Mouse (Mus musculus): ENCODE results near the gene Cers2. TPM values are rescaled to one million over a fixed set of nuclear protein-coding genes. Genes with fewer than 3 reads are reported as not detected.
A peak's percentile ranks its signal among the peaks of the same experiment; 100 is the strongest.

The Cers2 gene
- total and polyA plus RNA-seq, 2 experiments from 2014 or later: 58.5 to 82.5 TPM

DNA sequence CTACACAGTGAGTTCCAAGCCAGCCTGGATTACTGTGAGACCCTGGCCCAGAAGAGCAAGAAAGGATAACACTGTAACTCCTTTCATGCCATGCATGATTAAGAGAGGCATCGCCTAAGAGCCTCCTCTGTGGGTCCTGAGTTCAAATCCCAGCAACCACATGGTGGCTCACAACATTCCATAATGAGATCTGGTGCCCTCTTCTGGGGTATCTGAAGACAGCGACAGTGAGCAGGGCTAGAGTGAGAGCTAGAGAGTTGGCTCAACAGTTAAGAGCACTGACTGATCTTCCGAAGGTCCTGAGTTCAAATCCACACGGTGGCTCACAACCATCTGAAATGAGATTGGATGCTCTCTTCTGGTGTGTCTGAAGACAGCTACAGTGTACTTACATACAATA lies 40.1 kb upstream of the Cers2 start:
- Histone ChIP-seq H3K36me3 (ENCODE audit: insufficient read depth, low read length) (0 out of 2 replicates have a peak, but pooled peaks cover 4% of the 10 kb centered on the region), H3K4me2 (ENCODE audit: low read depth, low read length, poor library complexity, severe bottlenecking) (no peak overlapping the region), H3K27me3 (ENCODE audit: insufficient read depth, low read length) (no peaks in the 10 kb centered on the region), H3K4me3 (ENCODE audit: low read depth, low read length) (no peak overlapping the region), H3K27ac (ENCODE audit: low read depth, low read length) (no peak overlapping the region), H3K9me3 (ENCODE audit: low read length) (no peaks in the 10 kb centered on the region), H3K4me1 (ENCODE audit: insufficient read depth, low read length) (no peaks in the 10 kb centered on the region), H3K9ac (replicated peaks; ENCODE audit: low read length, poor library complexity, severe bottlenecking) (no peak overlapping the region)
- no peak for TF ChIP-seq CTCF (IDR thresholded peaks at IDR 0.05)
- ATAC-seq (ENCODE audit: low FRiP score) (no peak), DNase-seq (ENCODE audit: low spot score) (no peak)
- WGBS: 92% methylated on average over 4 of the region's 4 CpGs

DNA sequence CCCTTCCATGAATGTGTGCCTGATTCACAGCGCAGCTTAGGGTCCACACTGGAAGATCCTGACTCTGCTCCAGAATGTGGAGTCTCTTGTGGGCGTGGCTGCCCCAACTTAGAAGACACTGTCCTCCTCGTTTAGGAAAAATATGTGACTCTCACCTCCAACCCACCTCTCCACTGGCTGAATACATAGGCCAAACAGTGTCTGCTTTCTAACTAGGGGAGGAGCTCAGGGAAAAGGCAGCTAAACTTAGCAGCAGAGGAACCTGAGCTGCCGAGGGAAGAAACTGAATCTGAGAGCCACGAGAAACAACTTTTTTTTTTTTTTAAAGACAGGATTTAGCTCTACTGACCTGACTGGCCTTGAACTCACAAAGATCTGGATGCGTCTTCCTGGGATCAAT lies 39.4 kb upstream of the Cers2 start:
- WGBS: 86% methylated on average over 6 of the region's 6 CpGs
- H3K9me3 ChIP-seq (ENCODE audit: low read length): no peaks in the 10 kb centered on the region
- DNase-seq (ENCODE audit: low spot score): no peak
- H3K4me2 ChIP-seq (ENCODE audit: low read depth, low read length, poor library complexity, severe bottlenecking): no peak overlapping the region
- H3K27ac ChIP-seq (ENCODE audit: low read depth, low read length): no peak overlapping the region
- ATAC-seq (ENCODE audit: low FRiP score): no peak
- H3K36me3 ChIP-seq (ENCODE audit: insufficient read depth, low read length): no peaks in the 10 kb centered on the region
- no peak for TF ChIP-seq CTCF (IDR thresholded peaks at IDR 0.05)
- no peak overlapping the region for H3K4me3 ChIP-seq (ENCODE audit: low read depth, low read length)
- H3K4me1 ChIP-seq (ENCODE audit: insufficient read depth, low read length): no peaks in the 10 kb centered on the region
- H3K9ac ChIP-seq (replicated peaks; ENCODE audit: low read length, poor library complexity, severe bottlenecking): no peak overlapping the region
- no peaks in the 10 kb centered on the region for H3K27me3 ChIP-seq (ENCODE audit: insufficient read depth, low read length)

DNA sequence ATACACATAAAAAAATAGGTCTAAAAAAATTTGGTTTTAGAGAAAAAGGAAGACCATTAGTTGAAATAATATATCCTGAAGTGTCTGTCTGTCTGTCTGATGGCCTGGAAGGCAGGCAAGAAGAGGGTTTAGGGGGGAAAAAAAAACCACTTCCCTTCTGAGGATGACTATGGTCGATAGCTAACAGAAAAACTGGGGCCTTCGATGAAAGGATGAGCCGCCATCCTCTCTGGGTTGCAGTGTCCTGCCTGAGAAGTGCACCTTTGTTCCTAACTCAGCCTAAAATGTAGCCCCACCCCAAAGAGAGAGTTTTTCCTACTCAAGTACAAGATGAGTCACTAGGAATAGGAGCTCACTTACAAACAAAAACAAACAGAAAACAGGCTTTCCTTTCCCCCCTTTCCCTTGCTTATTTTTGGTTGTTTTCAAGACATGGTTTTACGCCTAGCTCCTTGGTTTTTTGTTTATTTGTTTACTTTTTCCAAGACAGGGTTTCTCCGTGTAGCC lies 38.1 kb upstream of the Cers2 start:
- 84% methylated on average over 5 of the region's 5 CpGs for WGBS
- Histone ChIP-seq H3K4me1 (ENCODE audit: insufficient read depth, low read length) (0 out of 2 replicates have a peak, but pooled peaks cover 2% of the 10 kb centered on the region), H3K27ac (ENCODE audit: low read depth, low read length) (no peak overlapping the region), H3K9me3 (ENCODE audit: low read length) (no peaks in the 10 kb centered on the region), H3K27me3 (ENCODE audit: insufficient read depth, low read length) (no peaks in the 10 kb centered on the region), H3K4me3 (ENCODE audit: low read depth, low read length) (no peak overlapping the region), H3K4me2 (ENCODE audit: low read depth, low read length, poor library complexity, severe bottlenecking) (no peak overlapping the region), H3K36me3 (ENCODE audit: insufficient read depth, low read length) (no peaks in the 10 kb centered on the region), H3K9ac (replicated peaks; ENCODE audit: low read length, poor library complexity, severe bottlenecking) (no peak overlapping the region)
- ATAC-seq (ENCODE audit: low FRiP score) (no peak), DNase-seq (ENCODE audit: low spot score) (no peak)
- no peak for TF ChIP-seq CTCF (IDR thresholded peaks at IDR 0.05)

- ATAC-seq (ENCODE audit: low FRiP score) (no peak), DNase-seq (ENCODE audit: low spot score) (no peak)
- Histone ChIP-seq H3K36me3 (ENCODE audit: insufficient read depth, low read length) (no peaks in the 10 kb centered on the region), H3K9ac (replicated peaks; ENCODE audit: low read length, poor library complexity, severe bottlenecking) (no peak overlapping the region), H3K4me2 (ENCODE audit: low read depth, low read length, poor library complexity, severe bottlenecking) (no peak overlapping the region), H3K4me3 (ENCODE audit: low read depth, low read length) (no peak overlapping the region), H3K4me1 (ENCODE audit: insufficient read depth, low read length) (0 out of 2 replicates have a peak, but pooled peaks cover 2% of the 10 kb centered on the region), H3K27ac (ENCODE audit: low read depth, low read length) (no peak overlapping the region), H3K9me3 (ENCODE audit: low read length) (no peaks in the 10 kb centered on the region), H3K27me3 (ENCODE audit: insufficient read depth, low read length) (no peaks in the 10 kb centered on the region)
- TF ChIP-seq CTCF (IDR thresholded peaks at IDR 0.05): no peak
- WGBS: 93% methylated on average over 1 of the region's 1 CpGs
Observed at GRCm38 (mm10) chr3:95277149-95277551, 37.4 kb upstream of the Cers2 start.

GRCm38 (mm10) chr3:95280747-95281146 lies 33.8 kb upstream of the Cers2 start:
- peak; percentile 32 for DNase-seq (ENCODE audit: low spot score)
- no peaks in the 10 kb centered on the region for H3K27me3 ChIP-seq (ENCODE audit: insufficient read depth, low read length)
- H3K4me1 ChIP-seq (ENCODE audit: insufficient read depth, low read length): peaks cover 9% of the 10 kb centered on the region; the same call in 1 of the 2 replicates
- peak overlapping the region; percentile 93 for H3K4me2 ChIP-seq (ENCODE audit: low read depth, low read length, poor library complexity, severe bottlenecking)
- TF ChIP-seq CTCF (IDR thresholded peaks at IDR 0.05): peak; percentile 7
- H3K27ac ChIP-seq (ENCODE audit: low read depth, low read length): peak overlapping the region; percentile 87
- H3K4me3 ChIP-seq (ENCODE audit: low read depth, low read length): peak overlapping the region; percentile 73
- no peaks in the 10 kb centered on the region for H3K9me3 ChIP-seq (ENCODE audit: low read length)
- 19% methylated on average over 8 of the region's 8 CpGs for WGBS
- no peak for ATAC-seq (ENCODE audit: low FRiP score)
- peak overlapping the region; percentile 93 for H3K9ac ChIP-seq (replicated peaks; ENCODE audit: low read length, poor library complexity, severe bottlenecking)
- H3K36me3 ChIP-seq (ENCODE audit: insufficient read depth, low read length): no peaks in the 10 kb centered on the region

GRCm38 (mm10) chr3:95281216-95282126 lies 33.1 kb upstream of the Cers2 start, which contains the start of the genes Mindy1 and Prune1:
TSS of gene Mindy1 (plus strand) at chr3:95281345.
TSS of gene Prune1 (minus strand) at chr3:95282076.
- peak within 1 kb of the TSS; percentile 93 for H3K4me2 ChIP-seq (ENCODE audit: low read depth, low read length, poor library complexity, severe bottlenecking)
- ATAC-seq (ENCODE audit: low FRiP score) (peak; percentile 91), DNase-seq (ENCODE audit: low spot score) (peak; percentile 99)
- H3K4me1 ChIP-seq (ENCODE audit: insufficient read depth, low read length): peaks cover 9% of the 10 kb centered on the region; the same call in 1 of the 2 replicates
- peak within 1 kb of the TSS; percentile 87 for H3K27ac ChIP-seq (ENCODE audit: low read depth, low read length)
- no peaks in the 10 kb centered on the region for H3K27me3 ChIP-seq (ENCODE audit: insufficient read depth, low read length)
- TF ChIP-seq CTCF (IDR thresholded peaks at IDR 0.05): peak; percentile 65
- no peaks in the 10 kb centered on the region for H3K36me3 ChIP-seq (ENCODE audit: insufficient read depth, low read length)
- H3K9me3 ChIP-seq (ENCODE audit: low read length): no peaks in the 10 kb centered on the region
- peak within 1 kb of the TSS; percentile 73 for H3K4me3 ChIP-seq (ENCODE audit: low read depth, low read length)
- WGBS: 1% methylated on average over 49 of the region's 53 CpGs
- peak within 1 kb of the TSS; percentile 93 for H3K9ac ChIP-seq (replicated peaks; ENCODE audit: low read length, poor library complexity, severe bottlenecking)

Data from midbrain, postnatal 0 days (tissue).